Mouse (Mus musculus) MEL (cell line): ENCODE measurements around the gene Slc39a13. TPM values are rescaled to one million over a fixed set of nuclear protein-coding genes. Genes with fewer than 3 reads are reported as not detected.

ENCODE experiments used
- DNase-seq: peaks from one replicate; pipeline ENCODE4 v3.0.0; 2011; ENCODE audit warnings: low read depth, low spot score
- H3K27ac ChIP-seq: 2 replicates; pipeline ENCODE4 v1.5.1; 2012; ENCODE audit warnings: low read depth, mild to moderate bottlenecking, control low read depth, low read length, moderate library complexity; ENCODE audit not compliant: control insufficient read depth
- H3K27me3 ChIP-seq, 2 experiments: fragments of 150-350 bp in 1 of 2; sonication (generic) in 1 of 2; 2 replicates each; pipeline ENCODE4 v1.6.1; 2012; ENCODE audit warnings: low read length in 2 of 2, mild to moderate bottlenecking in 2 of 2, improper control_type of control experiment in 1 of 2, moderate library complexity in 1 of 2; ENCODE audit not compliant: insufficient read depth in 2 of 2, control insufficient read depth in 1 of 2
- H3K36me3 ChIP-seq, 2 experiments: 2 replicates each; pipeline ENCODE4 v1.6.1; 2012 to 2014; ENCODE audit warnings: low read length in 2 of 2, improper control_type of control experiment in 1 of 2, inconsistent platforms in 1 of 2, mild to moderate bottlenecking in 1 of 2; ENCODE audit not compliant: insufficient read depth in 2 of 2, control insufficient read depth in 1 of 2
- H3K4me1 ChIP-seq, 2 experiments: fragments of 150-350 bp in 1 of 2; sonication (generic) in 1 of 2; 2 replicates each; pipeline ENCODE4 v1.6.1; 2012; ENCODE audit warnings: low read length in 2 of 2, improper control_type of control experiment in 1 of 2, mild to moderate bottlenecking in 1 of 2; ENCODE audit not compliant: insufficient read depth in 2 of 2, control insufficient read depth in 1 of 2
- H3K4me3 ChIP-seq, 2 experiments: fragments of 150-350 bp in 1 of 2; sonication (generic) in 1 of 2; 2 replicates each; pipeline ENCODE4 v1.5.1; 2012; ENCODE audit warnings: low read depth in 2 of 2, low read length in 2 of 2, mild to moderate bottlenecking in 2 of 2, moderate library complexity in 2 of 2, control low read depth in 1 of 2, improper control_type of control experiment in 1 of 2; ENCODE audit not compliant: control insufficient read depth in 1 of 2, insufficient read depth in 1 of 2
- H3K79me2 ChIP-seq: 2 replicates; pipeline ENCODE4 v1.6.1; 2012; ENCODE audit warnings: mild to moderate bottlenecking, low read length, moderate library complexity; ENCODE audit not compliant: control insufficient read depth, poor library complexity, insufficient read depth
- H3K9ac ChIP-seq: 2 replicates; pipeline ENCODE4 v1.6.1; 2012; ENCODE audit warnings: low read depth, mild to moderate bottlenecking, control low read depth, low read length, moderate library complexity; ENCODE audit not compliant: control insufficient read depth, poor library complexity, severe bottlenecking
- H3K9me3 ChIP-seq: fragments of 150-350 bp; sonication (generic); replicated peaks from 2 replicates; pipeline ENCODE4 v1.6.1; 2012; ENCODE audit warnings: mild to moderate bottlenecking, low read length, improper control_type of control experiment, moderate library complexity; ENCODE audit not compliant: insufficient read depth
- BHLHE40 ChIP-seq: IDR thresholded peaks from 2 replicates; pipeline ENCODE4 v1.6.1; 2012; ENCODE audit warnings: low read depth, mild to moderate bottlenecking, inconsistent platforms, low read length, improper control_type of control experiment, borderline replicate concordance
- CHD1 ChIP-seq: IDR thresholded peaks from 2 replicates; pipeline ENCODE4 v1.6.1; 2012; ENCODE audit warnings: low read depth, mild to moderate bottlenecking, inconsistent platforms, low read length, improper control_type of control experiment
- CHD2 ChIP-seq: IDR thresholded peaks from 2 replicates; pipeline ENCODE4 v1.6.1; 2011; ENCODE audit warnings: low read length, improper control_type of control experiment
- CTCF ChIP-seq, 3 experiments: IDR thresholded peaks in 2 of 3; conservative IDR thresholded peaks in 1 of 3; 2 replicates each; pipeline ENCODE4 v1.5.1; 2011 to 2012; ENCODE audit warnings: low read length in 3 of 3, low read depth in 2 of 3, mild to moderate bottlenecking in 2 of 3, improper control_type of control experiment in 1 of 3, inconsistent platforms in 1 of 3, mixed read lengths in 1 of 3, moderate library complexity in 1 of 3; ENCODE audit not compliant: control insufficient read depth in 1 of 3, insufficient read depth in 1 of 3, poor library complexity in 1 of 3, severe bottlenecking in 1 of 3
- EP300 ChIP-seq, 2 experiments: IDR thresholded peaks; 2 replicates each; pipeline ENCODE4 v1.6.1; 2011; ENCODE audit warnings: improper control_type of control experiment in 2 of 2, low read length in 2 of 2, low read depth in 1 of 2, mild to moderate bottlenecking in 1 of 2
- ETS1 ChIP-seq: IDR thresholded peaks from 2 replicates; pipeline ENCODE4 v1.6.1; 2012; ENCODE audit warnings: low read depth, mild to moderate bottlenecking, inconsistent platforms, low read length, improper control_type of control experiment, moderate library complexity
- GABPA ChIP-seq: IDR thresholded peaks from 2 replicates; pipeline ENCODE4 v1.6.1; 2012; ENCODE audit warnings: low read depth, mild to moderate bottlenecking, inconsistent platforms, low read length, improper control_type of control experiment, moderate library complexity
- GATA1 ChIP-seq: IDR thresholded peaks from 2 replicates; pipeline ENCODE4 v1.6.1; 2011; ENCODE audit warnings: low read depth, low read length, improper control_type of control experiment
- KAT2A ChIP-seq: conservative IDR thresholded peaks from 2 replicates; pipeline ENCODE4 v1.6.1; 2012; ENCODE audit warnings: low read depth, low read length, improper control_type of control experiment, inconsistent platforms
- MAZ ChIP-seq: IDR thresholded peaks from 2 replicates; pipeline ENCODE4 v1.6.1; 2012; ENCODE audit warnings: low read depth, mild to moderate bottlenecking, inconsistent platforms, low read length, improper control_type of control experiment
- MEF2A ChIP-seq: IDR thresholded peaks from 2 replicates; pipeline ENCODE4 v1.6.1; 2014; ENCODE audit warnings: low read depth, mild to moderate bottlenecking, inconsistent platforms, low read length, improper control_type of control experiment; ENCODE audit not compliant: poor library complexity, insufficient replicate concordance, severe bottlenecking; ENCODE audit errors: extremely low read depth
- MYB ChIP-seq: IDR thresholded peaks from 2 replicates; pipeline ENCODE4 v1.6.1; 2011; ENCODE audit warnings: mild to moderate bottlenecking, low read depth, low read length, improper control_type of control experiment
- MYC ChIP-seq: IDR thresholded peaks from 2 replicates; pipeline ENCODE4 v1.6.1; 2011; ENCODE audit warnings: low read depth, mild to moderate bottlenecking, low read length, improper control_type of control experiment, moderate library complexity
- NELFE ChIP-seq: IDR thresholded peaks from 2 replicates; pipeline ENCODE4 v1.6.1; 2011; ENCODE audit warnings: low read depth, low read length, improper control_type of control experiment
- POLR2AphosphoS5 ChIP-seq: IDR thresholded peaks from 2 replicates; pipeline ENCODE4 v1.6.1; 2012; ENCODE audit warnings: low read depth, borderline replicate concordance, mild to moderate bottlenecking, inconsistent platforms, low read length, moderate library complexity, mixed read lengths
- RCOR1 ChIP-seq: IDR thresholded peaks from 2 replicates; pipeline ENCODE4 v1.6.1; 2012; ENCODE audit warnings: low read depth, mild to moderate bottlenecking, inconsistent platforms, low read length, improper control_type of control experiment
- TAL1 ChIP-seq: IDR thresholded peaks from 2 replicates; pipeline ENCODE4 v1.6.1; 2012; ENCODE audit warnings: mild to moderate bottlenecking, inconsistent platforms, low read length, moderate library complexity, mixed read lengths
- TBP ChIP-seq: IDR thresholded peaks from 2 replicates; pipeline ENCODE4 v1.8.0; 2011; ENCODE audit warnings: low read depth, low read length, improper control_type of control experiment
- TCF12 ChIP-seq: IDR thresholded peaks from 2 replicates; pipeline ENCODE4 v1.6.1; 2014; ENCODE audit warnings: low read depth, mild to moderate bottlenecking, inconsistent platforms, low read length, improper control_type of control experiment, moderate library complexity
- USF2 ChIP-seq, 2 experiments: IDR thresholded peaks; 2 replicates each; pipeline ENCODE4 v1.6.1; 2011 to 2012; ENCODE audit warnings: improper control_type of control experiment in 2 of 2, low read length in 2 of 2, borderline replicate concordance in 1 of 2, inconsistent platforms in 1 of 2, low read depth in 1 of 2, mild to moderate bottlenecking in 1 of 2; ENCODE audit not compliant: insufficient read depth in 1 of 2
- ZC3H11A ChIP-seq: IDR thresholded peaks from 2 replicates; pipeline ENCODE4 v1.6.1; 2012; ENCODE audit warnings: low read depth, mild to moderate bottlenecking, inconsistent platforms, low read length, improper control_type of control experiment
- ZKSCAN1 ChIP-seq: IDR thresholded peaks from 2 replicates; pipeline ENCODE4 v1.6.1; 2012; ENCODE audit warnings: low read depth, mild to moderate bottlenecking, inconsistent platforms, low read length, improper control_type of control experiment, moderate library complexity
- ZMIZ1 ChIP-seq: IDR thresholded peaks from 2 replicates; pipeline ENCODE4 v1.6.1; 2012; ENCODE audit warnings: low read depth, mild to moderate bottlenecking, inconsistent platforms, low read length, improper control_type of control experiment, moderate library complexity
- ZNF384 ChIP-seq: IDR thresholded peaks from 2 replicates; pipeline ENCODE4 v1.6.1; 2012; ENCODE audit warnings: low read depth, mild to moderate bottlenecking, inconsistent platforms, low read length, improper control_type of control experiment
- polyA plus RNA-seq, 2 experiments: library from polyadenylated mRNA; stranded (reverse) in 1 of 2; unstranded in 1 of 2; fragments of >175 nt in 1 of 2; fragments of >200 nt in 1 of 2; gene quantifications; 2 replicates each; pipeline versions ENCODE4 v1.2.1 to v1.2.4; 2012; ENCODE audit warnings: low replicate concordance in 2 of 2, low read depth in 1 of 2; ENCODE audit not compliant: insufficient read length in 2 of 2, insufficient read depth in 1 of 2, missing spikeins in 1 of 2
- total RNA-seq: library from RNA; depleted of rRNA; stranded (reverse); fragments of 300-350 nt; gene quantifications from 2 replicates; pipeline ENCODE4 v1.2.3, GENCODE M21; 2012

The Slc39a13 gene
- total and polyA plus RNA-seq, 3 experiments = 9.4 to 19.1 TPM; not detected in 1

DNA sequence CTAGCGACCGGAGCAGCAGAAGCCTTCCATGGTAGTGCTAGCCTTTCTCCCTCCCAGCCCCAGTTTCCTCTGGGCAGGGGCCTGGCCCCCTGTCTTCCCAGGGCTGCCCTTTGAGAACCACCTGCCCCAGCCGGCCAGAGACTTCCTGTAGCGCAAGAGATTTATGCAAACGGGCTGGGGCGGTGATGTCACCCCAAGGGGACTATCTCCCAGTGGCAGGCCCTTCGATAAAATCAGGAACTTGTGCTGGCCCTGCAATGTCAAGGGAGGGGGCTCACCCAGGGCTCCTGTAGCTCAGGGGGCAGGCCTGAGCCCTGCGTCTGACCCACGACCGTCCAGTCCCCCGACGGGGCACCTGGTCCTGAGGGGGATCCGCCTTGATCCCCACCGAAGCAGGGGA is 26.3 kb upstream of the Slc39a13 start (continued):
- no peak for TF ChIP-seq POLR2AphosphoS5
- TF ChIP-seq MEF2A = no peak
- no peak for TF ChIP-seq GABPA
- TF ChIP-seq ZC3H11A = no peak
- no peak for TF ChIP-seq CHD2
- TF ChIP-seq EP300 (IDR thresholded peaks at IDR 0.05; ENCODE audit: low read depth in 1 of 2, low read length in 2 of 2) = peak; percentile 58 to 80
- no peak for TF ChIP-seq KAT2A
- peak; percentile 47; the same call in 1 of the 2 replicates for TF ChIP-seq RCOR1
- TF ChIP-seq NELFE = no peak; the same call in 1 of the 2 replicates
- peak; percentile 68 for TF ChIP-seq GATA1

DNA sequence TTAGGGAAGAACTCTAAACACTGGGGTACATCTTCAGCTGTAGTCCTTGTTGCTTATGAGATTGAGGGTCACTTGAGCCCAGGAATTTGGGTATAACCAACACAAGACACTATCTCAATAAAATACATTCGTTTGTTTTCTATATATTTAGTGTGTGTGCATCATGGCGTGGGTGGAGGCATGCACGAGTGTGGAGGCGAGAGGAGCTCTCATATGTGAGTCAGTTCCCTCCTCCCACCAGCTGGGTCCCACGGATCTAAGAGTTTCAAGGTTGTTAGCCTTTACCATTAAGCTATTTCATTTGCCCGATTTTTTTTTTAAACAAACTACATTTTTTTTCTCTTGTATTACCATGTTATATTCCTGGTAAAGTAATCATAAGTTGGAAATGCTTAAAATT is 20.6 kb upstream of the Slc39a13 start:
- Histone ChIP-seq H3K36me3 (peaks cover 0 to 38% of the 10 kb centered on the region in 2 experiments; a peak in 2 of 4 replicates), H3K9ac (no peak overlapping the region; the same call in 1 of the 2 replicates), H3K79me2 (peaks cover 1% of the 10 kb centered on the region; the same call in 1 of the 2 replicates), H3K9me3 (no peaks in the 10 kb centered on the region), H3K4me1 (peaks cover 2 to 48% of the 10 kb centered on the region in 2 experiments; a peak in 3 of 4 replicates), H3K4me3 (no peak overlapping the region), H3K27me3 (no peaks in the 10 kb centered on the region), H3K27ac (peak overlapping the region; percentile 99)
- no peak for DNase-seq
- TF ChIP-seq ZC3H11A = no peak
- TF ChIP-seq EP300 (IDR thresholded peaks at IDR 0.05; ENCODE audit: low read depth in 1 of 2, low read length in 2 of 2) = 0 out of 4 replicates have a peak, but pooled peaks of 1 of the 2 experiments have one; percentile 2

DNA sequence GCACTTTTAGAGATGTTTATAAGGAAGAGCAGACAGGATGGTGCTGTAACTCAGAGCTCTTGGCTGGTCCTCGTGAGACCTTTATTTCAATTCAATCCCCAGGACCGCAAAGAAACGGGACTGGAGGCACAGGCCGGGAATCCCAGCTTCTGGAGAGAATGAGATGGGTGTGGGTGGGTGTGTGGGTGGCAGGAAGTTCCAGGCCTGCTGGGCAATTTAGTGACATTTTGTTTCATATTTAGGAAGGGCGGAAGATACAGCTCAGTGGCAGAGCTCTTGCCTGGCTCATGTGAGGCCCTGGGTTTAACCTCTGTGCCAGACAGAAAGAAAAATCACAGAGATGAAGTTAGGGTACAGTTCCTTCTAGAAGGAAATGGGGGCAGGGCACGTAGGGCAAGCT is 20.0 kb upstream of the Slc39a13 start:
- peaks cover 2 to 46% of the 10 kb centered on the region in 2 experiments; a peak in 3 of 4 replicates for H3K4me1 ChIP-seq
- H3K27me3 ChIP-seq = no peaks in the 10 kb centered on the region
- H3K79me2 ChIP-seq = peaks cover 1% of the 10 kb centered on the region; the same call in 1 of the 2 replicates
- H3K9me3 ChIP-seq = no peaks in the 10 kb centered on the region
- peak overlapping the region; percentile 99 for H3K27ac ChIP-seq
- H3K36me3 ChIP-seq = peaks cover 0 to 38% of the 10 kb centered on the region in 2 experiments; a peak in 2 of 4 replicates
- H3K4me3 ChIP-seq = no peak overlapping the region
- no peak for TF ChIP-seq ZKSCAN1
- no peak for TF ChIP-seq ETS1
- no peak for TF ChIP-seq MAZ
- TF ChIP-seq MYC = no peak
- no peak for TF ChIP-seq GATA1
- TF ChIP-seq CHD1 = no peak
- no peak for TF ChIP-seq CHD2
- TF ChIP-seq USF2 (IDR thresholded peaks at IDR 0.05; ENCODE audit: borderline replicate concordance in 1 of 2, insufficient read depth in 1 of 2, low read depth in 1 of 2, low read length in 2 of 2) = no peak
- TF ChIP-seq CTCF (IDR thresholded peaks at IDR 0.05 in 2 of 3, conservative IDR thresholded peaks at IDR 0.05 in 1 of 3; ENCODE audit: control insufficient read depth in 1 of 3, insufficient read depth in 1 of 3, low read depth in 2 of 3, low read length in 3 of 3, poor library complexity in 1 of 3, severe bottlenecking in 1 of 3) = no peak
- no peak for TF ChIP-seq TBP
- TF ChIP-seq ZNF384 = no peak
- no peak for TF ChIP-seq TCF12
- no peak for TF ChIP-seq NELFE
- no peak for TF ChIP-seq KAT2A
- no peak for TF ChIP-seq MYB
- TF ChIP-seq TAL1 = no peak
- TF ChIP-seq ZMIZ1 = no peak
- TF ChIP-seq BHLHE40 = no peak
- DNase-seq = no peak
- peak overlapping the region; percentile 35 for H3K9ac ChIP-seq
